Mouse (Mus musculus) ES-CJ7 (cell line): Measurements from ENCODE around the gene Anxa6.

Source experiments
- DNase-seq: peaks from one replicate; pipeline ENCODE4 v3.0.0; 2011; ENCODE audit warnings: low read depth, low spot score

Gene Anxa6

DNA sequence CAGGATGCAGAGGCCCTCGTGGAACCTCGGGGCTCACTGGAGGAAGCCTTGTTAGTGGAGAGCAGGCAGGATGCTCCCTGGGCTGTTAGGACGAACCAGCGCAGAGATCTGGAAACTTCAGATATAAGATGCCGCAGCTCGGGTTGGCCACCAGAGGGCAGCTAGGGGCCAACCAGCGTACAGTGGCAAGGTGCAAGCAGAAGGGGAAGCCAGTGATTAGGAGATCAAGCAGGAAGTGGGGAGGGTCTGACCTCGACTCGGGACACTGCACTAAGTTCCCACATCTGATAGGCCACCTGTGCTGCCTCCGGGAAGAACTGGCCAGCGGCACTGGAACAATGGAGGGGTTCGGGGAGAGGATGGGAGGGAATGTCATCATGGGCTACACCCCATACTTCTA, 35.0 kb downstream of the Anxa6 start:
- peak; percentile 91 for DNase-seq

DNA sequence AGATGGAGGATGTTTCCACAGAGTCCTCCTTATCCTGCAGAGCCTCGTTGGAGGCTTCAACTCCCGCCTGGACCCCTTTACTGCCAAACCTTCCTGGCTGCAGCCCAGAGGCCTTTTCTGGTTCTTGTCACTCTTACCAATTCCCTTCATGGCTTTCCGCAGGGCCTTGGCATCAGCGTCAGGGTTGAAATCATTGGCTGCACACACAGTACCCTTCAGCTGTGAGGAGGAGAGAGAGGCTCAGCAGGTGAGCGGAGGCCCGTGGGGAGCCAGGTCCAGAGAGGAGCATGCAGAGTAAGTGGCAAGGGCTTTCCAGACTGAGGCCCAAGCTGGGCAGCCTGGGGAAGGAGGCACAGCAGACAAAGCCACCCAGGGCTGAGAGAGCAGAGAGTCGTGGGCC, 37.1 kb downstream of the Anxa6 start:
- DNase-seq, result no peak

GRCm38 (mm10) chr11:54989920-54990319, 43.3 kb downstream of the Anxa6 start:
- DNase-seq, result no peak

DNA sequence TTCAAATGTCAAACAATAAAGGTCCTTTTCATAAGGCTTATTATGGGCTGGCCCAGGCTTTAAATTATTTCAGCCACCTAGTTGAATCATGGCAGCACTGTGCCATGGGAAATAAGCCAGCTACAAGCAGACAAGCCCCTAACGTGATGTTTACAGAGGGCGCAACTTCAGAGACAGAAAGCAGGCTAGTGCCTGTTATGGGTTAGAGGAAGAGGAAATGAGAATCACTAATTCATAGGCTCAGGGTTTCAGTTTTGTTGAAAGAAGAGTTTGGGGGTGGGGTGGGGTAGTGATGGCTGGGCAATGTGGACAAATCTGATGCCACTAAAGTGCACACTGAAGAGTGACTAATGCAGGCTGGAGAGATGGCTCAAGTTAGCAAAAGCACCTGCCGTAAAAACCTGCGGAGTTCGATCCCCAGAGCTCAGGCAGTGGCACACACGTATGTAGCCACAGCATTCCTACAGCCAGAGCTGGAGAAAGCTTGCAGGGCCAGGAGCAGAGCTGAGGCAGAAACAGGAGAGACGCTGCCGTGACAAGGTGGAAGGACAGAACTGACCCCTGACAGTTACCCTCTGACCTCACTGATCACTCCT, 44.4 kb downstream of the Anxa6 start:
- no peak for DNase-seq

DNA sequence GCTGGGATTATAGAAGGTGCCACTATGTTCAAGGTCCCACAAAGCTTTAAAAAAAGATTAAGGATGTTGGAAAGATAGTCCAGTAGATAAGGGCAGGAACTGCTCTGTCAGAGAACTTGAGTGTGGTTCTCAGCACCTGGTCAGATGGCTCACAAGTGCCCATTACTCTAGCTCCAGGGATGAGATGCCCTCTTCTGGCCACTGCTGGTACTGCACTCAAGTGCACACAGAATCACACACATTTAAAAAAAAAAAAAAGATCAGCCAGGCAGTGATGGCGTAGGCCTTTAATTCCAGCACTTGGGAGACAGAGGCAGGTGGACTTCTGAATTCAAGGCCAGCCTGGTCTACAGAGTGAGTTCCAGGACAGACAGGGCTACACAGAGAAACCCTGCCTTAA, 45.3 kb downstream of the Anxa6 start:
- DNase-seq, result peak; percentile 84

- no peak for DNase-seq
These were observed 48.2 kb downstream of the Anxa6 start for GRCm38 (mm10) chr11:54985086-54985485.

DNA sequence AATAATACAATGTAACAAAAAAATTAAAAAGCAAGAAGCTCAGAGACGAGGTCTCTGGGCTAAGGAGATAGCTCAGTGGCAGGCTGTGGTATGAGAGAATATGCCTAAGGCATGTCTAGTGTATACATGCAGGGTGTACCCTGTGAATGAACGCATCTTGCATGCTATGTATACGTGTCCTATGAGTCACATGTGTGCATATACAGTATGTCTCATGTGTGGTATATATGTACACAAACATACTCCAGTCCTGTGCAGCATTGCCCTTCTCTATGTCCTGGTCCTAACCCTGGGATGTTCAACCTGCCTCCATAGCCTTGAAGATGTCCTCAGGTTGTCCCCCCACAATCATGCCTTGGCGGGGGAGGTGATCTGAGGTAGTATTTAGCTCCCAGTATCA, 48.7 kb downstream of the Anxa6 start:
- DNase-seq, result no peak

DNA sequence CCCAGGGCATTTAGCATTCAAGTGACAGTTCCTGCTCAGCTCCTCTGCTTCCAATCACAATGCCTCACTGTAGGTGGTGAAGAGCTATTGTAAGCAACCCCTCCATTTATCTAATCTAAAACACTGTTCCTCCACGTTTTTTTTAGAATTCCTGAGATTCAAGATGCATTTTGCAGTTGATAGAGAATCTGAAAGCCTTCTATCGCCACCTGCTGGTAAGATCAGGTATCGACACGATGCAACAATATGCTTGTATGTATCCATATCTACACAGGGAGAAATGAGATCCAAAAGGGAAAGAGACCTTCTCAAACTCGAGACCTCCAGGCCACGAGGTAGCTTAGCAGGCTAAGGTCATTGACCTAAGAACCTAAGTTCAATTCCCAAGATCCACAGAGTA, 49.2 kb downstream of the Anxa6 start:
- peak; percentile 69 for DNase-seq

GRCm38 (mm10) chr11:54982520-54982919, 50.7 kb downstream of the Anxa6 start:
- DNase-seq, result peak; percentile 34

DNA sequence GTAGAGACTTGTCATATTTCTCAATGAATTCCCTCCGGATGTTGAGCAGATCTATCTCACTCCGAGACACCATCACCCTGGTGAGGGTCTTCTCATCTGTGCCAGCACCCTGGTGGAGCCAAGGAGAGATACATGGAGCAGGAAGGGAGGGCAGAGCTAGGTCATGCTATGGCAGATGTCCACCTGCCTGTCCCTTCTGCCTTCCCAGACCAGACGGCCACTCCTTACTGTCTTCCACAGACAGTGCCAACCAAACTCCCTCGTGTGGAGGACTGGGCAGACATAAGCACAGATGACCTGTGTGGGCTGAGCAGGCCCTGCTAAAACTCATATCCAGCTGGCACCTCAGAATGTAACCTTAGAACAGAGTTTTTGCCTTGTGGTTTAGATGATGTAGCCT, 51.6 kb downstream of the Anxa6 start:
- DNase-seq, result no peak

- no peak for DNase-seq
These were observed 55.8 kb downstream of the Anxa6 start for GRCm38 (mm10) chr11:54977385-54977937.

DNA sequence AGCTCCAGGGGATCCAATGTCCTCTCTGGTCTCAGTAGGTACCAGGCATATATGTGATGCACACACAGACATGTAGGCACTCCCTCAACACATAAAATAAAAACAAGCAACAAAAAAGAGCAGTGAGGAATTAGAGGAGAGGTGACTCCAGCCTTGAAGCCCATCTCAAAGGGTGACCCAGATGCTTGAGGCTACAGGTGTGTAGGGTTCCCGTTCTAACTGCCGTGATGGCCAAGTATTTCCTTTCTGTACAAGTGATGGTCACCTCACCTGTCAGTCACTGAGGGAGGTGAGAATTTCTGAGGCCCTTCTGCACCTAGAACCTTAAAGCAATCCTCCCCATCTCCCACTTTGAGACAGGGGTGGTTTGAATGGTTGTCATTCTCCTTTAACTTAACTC, 56.9 kb downstream of the Anxa6 start:
- no peak for DNase-seq

DNA sequence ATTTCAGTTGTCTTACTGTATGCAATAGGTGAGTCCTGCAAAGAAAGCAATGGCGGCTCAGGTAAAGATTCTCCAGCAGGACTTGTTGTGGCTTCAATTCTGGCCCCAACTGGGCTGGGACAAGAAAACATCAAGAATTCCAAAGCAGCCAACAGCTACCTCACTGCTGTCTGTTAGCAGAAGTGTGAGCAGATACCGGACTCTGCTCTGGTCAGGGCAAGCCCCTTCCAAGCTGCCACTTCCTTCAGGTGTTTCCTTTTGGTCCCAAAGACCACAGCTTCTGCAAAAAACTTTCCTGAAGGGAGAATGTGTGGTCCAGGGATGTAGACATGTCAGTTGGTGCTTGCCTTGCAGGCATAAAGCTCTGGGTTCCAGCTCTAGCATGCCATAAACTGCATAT, 57.5 kb downstream of the Anxa6 start:
- DNase-seq, result no peak

- DNase-seq, result no peak
These were observed 57.9 kb downstream of the Anxa6 start for GRCm38 (mm10) chr11:54975340-54975739.

- no peak for DNase-seq
These were observed 58.6 kb downstream of the Anxa6 start for GRCm38 (mm10) chr11:54974639-54975038.

DNA sequence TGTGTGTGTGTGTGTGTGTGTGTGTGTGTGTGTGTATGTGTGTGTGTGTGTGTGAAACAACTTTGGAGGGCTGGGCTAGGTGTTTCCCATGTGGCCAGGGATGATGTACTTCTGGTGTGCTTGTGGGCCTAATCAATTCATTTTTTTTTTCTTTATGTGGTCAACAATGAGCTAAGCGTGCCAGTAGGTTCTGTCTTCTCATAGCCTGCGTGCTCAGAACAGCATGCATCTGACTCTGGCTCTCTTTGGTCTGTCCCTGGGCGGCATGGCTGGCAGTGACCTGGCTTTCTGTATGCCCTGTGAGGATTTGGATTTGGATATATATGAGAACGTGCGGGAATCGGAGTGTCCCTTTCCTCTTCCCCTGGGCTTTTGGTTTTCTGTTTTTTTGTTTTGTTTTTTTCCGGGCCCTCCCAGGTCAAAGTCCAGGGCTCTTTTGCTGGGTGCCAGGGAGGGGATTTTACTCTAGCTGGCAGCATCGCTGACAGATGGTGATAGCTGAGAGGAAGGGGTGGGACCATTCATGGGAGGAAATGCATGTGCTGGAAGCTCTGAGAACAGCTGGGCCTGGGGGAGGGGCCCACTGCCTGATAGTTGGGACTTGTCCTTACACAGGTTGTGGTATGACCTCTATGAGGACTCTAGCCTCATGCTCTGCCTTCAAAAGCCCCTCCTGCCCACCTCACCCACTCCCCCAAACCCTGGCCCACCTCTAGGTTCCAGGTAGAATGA, 59.6 kb downstream of the Anxa6 start:
- peak; percentile 86 for DNase-seq

DNA sequence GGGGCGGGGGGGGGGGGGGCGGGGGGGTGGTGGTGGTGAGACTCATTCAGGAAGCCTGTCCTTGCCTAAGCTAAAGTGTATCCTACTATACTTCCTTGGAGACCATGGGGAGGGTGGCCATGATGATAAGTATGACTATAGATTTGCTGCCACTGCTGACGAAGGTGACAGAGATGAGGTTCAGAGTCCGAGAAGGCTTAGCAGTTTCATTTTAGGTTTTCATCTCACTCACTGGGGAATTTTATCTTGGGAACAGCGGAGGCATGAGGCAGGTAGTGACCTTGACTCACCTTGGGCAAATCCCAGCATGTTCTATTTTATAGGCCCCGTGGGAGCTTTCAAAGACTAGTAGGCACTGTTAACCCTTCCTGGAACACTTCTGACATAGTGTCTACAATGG, 60.5 kb downstream of the Anxa6 start:
- DNase-seq, result no peak

- DNase-seq, result no peak
These were observed 61.1 kb downstream of the Anxa6 start for GRCm38 (mm10) chr11:54972049-54972723.

- peak; percentile 56 for DNase-seq
These were observed 61.7 kb downstream of the Anxa6 start for GRCm38 (mm10) chr11:54971365-54972048.

DNA sequence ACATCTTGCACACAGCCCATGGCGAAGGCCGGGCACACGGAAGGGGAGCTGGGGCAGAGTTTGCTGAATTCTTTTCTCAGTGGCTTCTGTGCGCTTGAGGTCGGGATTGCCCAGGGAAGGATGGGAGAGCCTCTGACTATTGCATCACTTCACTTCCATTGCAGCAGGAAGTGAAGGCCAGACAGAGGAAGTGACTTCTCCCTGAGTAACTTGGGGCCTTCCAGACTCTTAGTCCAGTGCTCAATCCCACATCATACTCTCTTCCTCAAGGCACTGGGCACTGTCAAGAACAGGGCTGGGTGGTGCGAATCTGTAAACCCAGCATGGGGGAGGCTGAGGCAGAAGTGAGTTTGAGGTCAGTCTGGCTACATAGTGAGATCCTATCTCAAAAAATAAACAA, 68.0 kb downstream of the Anxa6 start:
- DNase-seq, result no peak

DNA sequence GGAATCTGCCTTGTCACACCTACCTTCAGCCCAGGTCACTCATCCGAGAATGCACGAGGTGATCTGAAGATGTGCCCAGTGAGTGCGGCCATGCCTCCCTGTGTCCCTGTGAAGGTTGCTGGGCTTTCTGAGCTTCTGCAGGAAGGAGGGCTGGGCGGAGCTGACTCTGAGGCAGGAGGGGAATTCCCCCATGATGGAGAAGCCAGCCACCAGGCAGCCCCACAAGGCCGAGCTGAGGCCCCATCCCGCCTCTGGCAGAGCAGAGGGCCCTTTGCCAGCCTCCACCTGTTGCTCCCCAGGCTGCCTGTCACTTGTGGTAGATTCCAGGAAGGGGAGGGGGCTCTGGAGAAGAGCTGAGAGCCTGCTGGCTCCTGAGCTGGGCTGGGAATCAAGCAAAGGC, 70.4 kb downstream of the Anxa6 start, which contains the start of gene Tnip1:
Tnip1 (minus strand) TSS at position 108 of the 400 bp plus-strand sequence.
- DNase-seq, result no peak

- no peak for DNase-seq
These were observed 71.3 kb downstream of the Anxa6 start for GRCm38 (mm10) chr11:54961921-54962320.
